Mouse (Mus musculus) gastrocnemius, postnatal 10 days (tissue): ENCODE measurements around the gene Lad1. TPM values are rescaled to one million over a fixed set of nuclear protein-coding genes. Genes with fewer than 3 reads are reported as not detected.

Experiments used
- DNase-seq: peaks from one replicate; pipeline ENCODE4 v3.0.0; 2021; ENCODE audit warnings: mixed read lengths
- total RNA-seq, 2 experiments: library from RNA; stranded (reverse); gene quantifications; 2 replicates each; pipeline ENCODE4 v1.2.3; 2021

Lad1 gene
- total RNA-seq, 2 experiments from 2014 or later, result 0.11 to 0.12 TPM

GRCm38 (mm10) chr1:135807546-135807945 lies 10.9 kb upstream of the Lad1 start:
- no peak for DNase-seq

- DNase-seq, result no peak
These were observed 8.2 kb upstream of the Lad1 start for GRCm38 (mm10) chr1:135810180-135810579.

GRCm38 (mm10) chr1:135811016-135811646 lies 7.3 kb upstream of the Lad1 start:
- DNase-seq, result peak; percentile 92

GRCm38 (mm10) chr1:135812205-135812604 lies 6.2 kb upstream of the Lad1 start:
- DNase-seq, result no peak

GRCm38 (mm10) chr1:135812618-135813017 lies 5.8 kb upstream of the Lad1 start:
- no peak for DNase-seq

- no peak for DNase-seq
These were observed 5.3 kb upstream of the Lad1 start for GRCm38 (mm10) chr1:135813071-135813470.

GRCm38 (mm10) chr1:135813687-135814395 lies 4.6 kb upstream of the Lad1 start:
- no peak for DNase-seq

GRCm38 (mm10) chr1:135814531-135814930 lies 3.9 kb upstream of the Lad1 start:
- no peak for DNase-seq

- no peak for DNase-seq
These were observed 803 bp upstream of the Lad1 start for GRCm38 (mm10) chr1:135817595-135817994.

GRCm38 (mm10) chr1:135820071-135820470 lies 1.7 kb downstream of the Lad1 start:
- DNase-seq, result no peak

GRCm38 (mm10) chr1:135820736-135821364 lies 2.5 kb downstream of the Lad1 start:
- no peak for DNase-seq

- no peak for DNase-seq
These were observed 3.4 kb downstream of the Lad1 start for GRCm38 (mm10) chr1:135821780-135822179.

GRCm38 (mm10) chr1:135828918-135829317 lies 10.5 kb downstream of the Lad1 start:
- no peak for DNase-seq

GRCm38 (mm10) chr1:135834206-135834859 lies 15.9 kb downstream of the Lad1 start:
- DNase-seq, result no peak

GRCm38 (mm10) chr1:135834983-135835382 lies 16.6 kb downstream of the Lad1 start:
- DNase-seq, result no peak

GRCm38 (mm10) chr1:135835716-135836483 lies 17.5 kb downstream of the Lad1 start, which contains the start of gene Tnnt2:
TSS of gene Tnnt2 (plus strand) at chr1:135836354.
- no peak for DNase-seq

GRCm38 (mm10) chr1:135838626-135839025 lies 20.2 kb downstream of the Lad1 start:
- no peak for DNase-seq

GRCm38 (mm10) chr1:135839065-135839464 lies 20.7 kb downstream of the Lad1 start:
- no peak for DNase-seq

GRCm38 (mm10) chr1:135840675-135841395 lies 22.4 kb downstream of the Lad1 start:
- DNase-seq, result no peak

GRCm38 (mm10) chr1:135843519-135844262 lies 25.3 kb downstream of the Lad1 start:
- DNase-seq, result no peak

GRCm38 (mm10) chr1:135844481-135844880 lies 26.1 kb downstream of the Lad1 start:
- no peak for DNase-seq
